Mouse (Mus musculus) E14TG2a.4 (cell line): ENCODE measurements around the gene B3galt5.

Source experiments
- CTCF ChIP-seq: conservative IDR thresholded peaks from 2 replicates; pipeline ENCODE4 v1.5.1; 2014; ENCODE audit warnings: low read length
- NANOG ChIP-seq: IDR thresholded peaks from 2 replicates; pipeline ENCODE4 v1.6.1; 2014; ENCODE audit warnings: borderline replicate concordance, low read length, mixed read lengths
- POU5F1 ChIP-seq: IDR thresholded peaks from 2 replicates; pipeline ENCODE4 v1.6.1; 2014; ENCODE audit warnings: low read length, borderline replicate concordance

DNA sequence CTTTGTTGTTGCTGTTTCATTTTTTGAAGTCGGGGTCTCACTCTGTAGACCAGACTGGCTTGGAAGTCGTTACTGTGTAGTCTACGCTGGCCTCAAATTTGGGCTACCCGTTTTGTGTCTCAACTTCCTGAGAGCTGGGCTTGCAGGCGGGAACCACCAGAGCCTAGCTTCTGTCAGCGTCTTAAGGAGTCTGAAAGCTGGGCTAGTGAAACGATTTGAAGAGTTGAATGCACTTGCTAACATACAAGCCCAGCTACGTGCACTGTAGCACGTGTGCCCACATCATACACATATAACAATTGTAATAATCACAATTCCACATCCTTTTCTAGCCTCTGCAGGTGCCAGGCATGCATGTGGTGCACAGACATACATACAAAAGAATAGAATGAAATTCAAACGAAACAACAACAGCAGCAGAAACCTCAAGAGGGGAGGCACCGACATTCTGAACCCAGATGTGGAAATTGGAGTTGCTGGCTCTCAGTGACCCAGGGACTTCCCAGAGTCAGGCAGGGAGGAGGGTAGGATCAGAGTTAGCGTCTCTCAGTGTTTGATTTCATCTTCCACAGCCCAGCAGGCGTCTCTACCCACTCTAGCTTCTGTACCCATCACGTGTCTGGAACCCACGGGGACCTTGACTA is 57.1 kb downstream of the B3galt5 start:
- TF ChIP-seq CTCF (no peak), POU5F1 (no peak), NANOG (no peak)
